Mouse (Mus musculus) myocyte (in vitro differentiated cells): Measurements from ENCODE around the gene Zfyve1. TPM values are rescaled to one million over a fixed set of nuclear protein-coding genes. Genes with fewer than 3 reads are reported as not detected.
A peak's percentile ranks its signal among the peaks of the same experiment; 100 is the strongest.

Experiments
- H3K27me3 ChIP-seq: one replicate; pipeline ENCODE4 v1.6.1; 2011; ENCODE audit not compliant: control insufficient read depth, insufficient read depth, insufficient read length
- H3K36me3 ChIP-seq: one replicate; pipeline ENCODE4 v1.6.1; 2011; ENCODE audit not compliant: control insufficient read depth, insufficient read depth
- H3K4me2 ChIP-seq: one replicate; pipeline ENCODE4 v1.6.1; 2011; ENCODE audit warnings: low read depth, control low read depth
- H3K4me3 ChIP-seq: one replicate; pipeline ENCODE4 v1.5.1; 2011; ENCODE audit warnings: mild to moderate bottlenecking, control low read depth, moderate library complexity
- H3K79me2 ChIP-seq: one replicate; pipeline ENCODE4 v1.6.1; 2011; ENCODE audit not compliant: control insufficient read depth, insufficient read depth
- H3ac ChIP-seq: one replicate; pipeline ENCODE4 v1.6.1; 2011; ENCODE audit not compliant: control insufficient read depth, insufficient read length
- CEBPB ChIP-seq: IDR thresholded peaks from 2 replicates; pipeline ENCODE4 v1.6.1; 2011; ENCODE audit warnings: mild to moderate bottlenecking, moderate library complexity; ENCODE audit not compliant: poor library complexity, insufficient read depth, severe bottlenecking
- E2F4 ChIP-seq: IDR thresholded peaks from one replicate; pipeline ENCODE4 v1.6.1; 2011; ENCODE audit warnings: mild to moderate bottlenecking, control low read depth, moderate library complexity; ENCODE audit not compliant: insufficient read depth
- MAX ChIP-seq: IDR thresholded peaks from one replicate; pipeline ENCODE4 v1.6.1; 2011; ENCODE audit warnings: low read depth, mild to moderate bottlenecking, control low read depth
- MYOD1 ChIP-seq, 3 experiments: IDR thresholded peaks; one replicate each; pipeline ENCODE4 v1.6.1; 2011; ENCODE audit warnings: control low read depth in 2 of 3, low read depth in 2 of 3, mild to moderate bottlenecking in 2 of 3, moderate library complexity in 1 of 3; ENCODE audit not compliant: insufficient read length in 2 of 3, control insufficient read depth in 1 of 3
- MYOG ChIP-seq, 3 experiments: IDR thresholded peaks; one replicate each; pipeline ENCODE4 v1.6.1; 2011; ENCODE audit warnings: control low read depth in 2 of 3, low read depth in 2 of 3, mild to moderate bottlenecking in 2 of 3; ENCODE audit not compliant: insufficient read length in 2 of 3, control insufficient read depth in 1 of 3, insufficient read depth in 1 of 3
- POLR2A ChIP-seq: IDR thresholded peaks from one replicate; pipeline ENCODE4 v1.6.1; 2011; ENCODE audit warnings: low read depth, mild to moderate bottlenecking, control low read depth, moderate library complexity; ENCODE audit not compliant: insufficient read length
- POLR2AphosphoS2 ChIP-seq: IDR thresholded peaks from one replicate; pipeline ENCODE4 v1.6.1; 2011; ENCODE audit warnings: low read depth, control low read depth; ENCODE audit not compliant: insufficient read length
- REST ChIP-seq: IDR thresholded peaks from one replicate; pipeline ENCODE4 v1.6.1; 2011; ENCODE audit warnings: mild to moderate bottlenecking, control low read depth, moderate library complexity; ENCODE audit not compliant: insufficient read depth, insufficient read length
- SRF ChIP-seq: IDR thresholded peaks from one replicate; pipeline ENCODE4 v1.6.1; 2011; ENCODE audit warnings: low read depth; ENCODE audit not compliant: control insufficient read depth, insufficient read length
- TCF12 ChIP-seq: IDR thresholded peaks from one replicate; pipeline ENCODE4 v1.6.1; 2011; ENCODE audit warnings: mild to moderate bottlenecking, control low read depth; ENCODE audit not compliant: poor library complexity, insufficient read depth, severe bottlenecking
- TCF3 ChIP-seq: IDR thresholded peaks from one replicate; pipeline ENCODE4 v1.6.1; 2011; ENCODE audit warnings: low read depth, control low read depth; ENCODE audit not compliant: insufficient read length
- USF1 ChIP-seq: IDR thresholded peaks from one replicate; pipeline ENCODE4 v1.6.1; 2011; ENCODE audit warnings: low read depth, mild to moderate bottlenecking, control low read depth, moderate library complexity
- polyA plus RNA-seq: library from polyadenylated mRNA; unstranded; fragments of >200 nt; fragmentation: generic; extraction: Trizol; gene quantifications from one replicate; pipeline ENCODE4 v1.2.1, GENCODE M21; 2012; ENCODE audit warnings: missing spikeins

Gene Zfyve1
- polyA plus RNA-seq, 1 experiment, result 16.8 TPM

DNA sequence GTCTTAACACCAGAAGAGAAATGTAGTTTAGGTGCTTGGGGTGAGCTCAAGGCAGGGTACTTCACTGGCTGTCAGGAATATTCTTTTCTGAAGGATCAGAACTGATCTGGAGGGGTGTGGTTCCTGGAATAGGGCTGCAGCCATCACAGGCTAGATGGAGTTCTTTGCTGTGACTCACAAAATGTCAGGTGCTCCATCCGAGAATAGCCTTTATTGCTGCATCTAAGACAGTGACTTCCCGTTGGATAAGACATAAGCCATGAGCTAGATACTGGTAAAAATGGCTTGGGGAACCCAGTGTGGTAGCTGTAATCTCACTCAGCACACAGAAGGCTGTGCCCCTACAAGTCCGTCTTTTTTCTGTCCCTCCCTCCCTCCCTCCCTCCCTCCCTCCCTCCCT lies 62.8 kb downstream of the Zfyve1 start:
- no peaks in the 10 kb centered on the region for H3K36me3 ChIP-seq
- no peak overlapping the region for H3K4me2 ChIP-seq
- H3ac ChIP-seq, result no peak overlapping the region
- no peaks in the 10 kb centered on the region for H3K79me2 ChIP-seq
- no peaks in the 10 kb centered on the region for H3K27me3 ChIP-seq
- TF ChIP-seq MYOD1 (IDR thresholded peaks at IDR 0.05; ENCODE audit: control insufficient read depth in 1 of 3, insufficient read length in 2 of 3, low read depth in 2 of 3), result peak in 1 of 3 experiments; percentile 11
- TF ChIP-seq MAX, result no peak
- no peak for TF ChIP-seq TCF12
- TF ChIP-seq POLR2AphosphoS2, result no peak
- TF ChIP-seq MYOG (IDR thresholded peaks at IDR 0.05; ENCODE audit: control insufficient read depth in 1 of 3, insufficient read depth in 1 of 3, insufficient read length in 2 of 3, low read depth in 2 of 3), result peak in 1 of 3 experiments; percentile 1
- H3K4me3 ChIP-seq, result no peak overlapping the region

DNA sequence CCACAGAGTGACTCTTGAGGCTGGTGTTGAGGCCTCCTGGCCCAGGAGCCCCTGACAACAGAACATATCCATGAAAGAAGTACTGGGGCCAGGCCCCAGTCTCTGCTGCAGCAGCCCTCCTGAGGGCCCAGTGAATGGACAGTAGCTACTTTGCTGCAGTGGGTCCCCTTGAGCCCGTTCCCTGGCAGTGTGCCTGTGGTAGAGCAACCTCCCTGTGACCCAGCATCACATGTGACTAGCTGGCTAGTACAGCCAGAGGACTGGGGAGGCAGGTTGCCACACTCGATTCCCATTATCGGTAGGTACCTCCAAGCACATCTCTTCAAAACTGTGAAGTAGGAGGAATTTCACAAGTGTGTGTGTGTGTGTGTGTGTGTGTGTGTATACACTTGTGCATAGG lies 64.1 kb downstream of the Zfyve1 start:
- Histone ChIP-seq H3K36me3 (no peaks in the 10 kb centered on the region), H3K79me2 (no peaks in the 10 kb centered on the region), H3ac (no peak overlapping the region), H3K4me2 (no peak overlapping the region), H3K4me3 (no peak overlapping the region), H3K27me3 (no peaks in the 10 kb centered on the region)
- TF ChIP-seq MYOG (IDR thresholded peaks at IDR 0.05; ENCODE audit: control insufficient read depth in 1 of 3, insufficient read depth in 1 of 3, insufficient read length in 2 of 3, low read depth in 2 of 3) (no peak), SRF (no peak)

DNA sequence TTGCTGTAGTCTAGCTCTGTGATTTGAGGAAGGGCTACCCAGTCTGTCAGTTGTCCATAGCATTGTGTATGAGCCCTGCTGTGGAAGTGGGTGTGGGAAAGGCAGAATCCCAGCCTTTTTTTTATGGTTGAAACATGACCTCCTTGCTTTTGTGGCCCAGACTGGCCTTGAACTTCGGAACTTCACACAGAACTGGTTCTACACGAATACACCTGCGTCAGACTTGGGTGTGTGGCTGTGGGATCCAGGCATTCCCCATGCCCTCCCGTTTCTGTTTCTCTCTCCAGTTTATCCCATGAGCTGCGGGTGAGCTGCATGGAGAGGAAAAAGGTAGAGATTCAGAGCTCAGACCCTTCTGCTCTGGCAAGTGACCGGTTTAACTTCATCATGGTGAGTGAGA lies 65.0 kb downstream of the Zfyve1 start:
- TF ChIP-seq MYOG (IDR thresholded peaks at IDR 0.05; ENCODE audit: control insufficient read depth in 1 of 3, insufficient read depth in 1 of 3, insufficient read length in 2 of 3, low read depth in 2 of 3) (no peak), CEBPB (no peak), POLR2AphosphoS2 (no peak), E2F4 (no peak), TCF3 (no peak), SRF (no peak), POLR2A (no peak)
- H3ac ChIP-seq, result no peak overlapping the region
- H3K79me2 ChIP-seq, result no peaks in the 10 kb centered on the region
- no peaks in the 10 kb centered on the region for H3K36me3 ChIP-seq
- no peak overlapping the region for H3K4me3 ChIP-seq
- H3K4me2 ChIP-seq, result no peak overlapping the region
- no peaks in the 10 kb centered on the region for H3K27me3 ChIP-seq

DNA sequence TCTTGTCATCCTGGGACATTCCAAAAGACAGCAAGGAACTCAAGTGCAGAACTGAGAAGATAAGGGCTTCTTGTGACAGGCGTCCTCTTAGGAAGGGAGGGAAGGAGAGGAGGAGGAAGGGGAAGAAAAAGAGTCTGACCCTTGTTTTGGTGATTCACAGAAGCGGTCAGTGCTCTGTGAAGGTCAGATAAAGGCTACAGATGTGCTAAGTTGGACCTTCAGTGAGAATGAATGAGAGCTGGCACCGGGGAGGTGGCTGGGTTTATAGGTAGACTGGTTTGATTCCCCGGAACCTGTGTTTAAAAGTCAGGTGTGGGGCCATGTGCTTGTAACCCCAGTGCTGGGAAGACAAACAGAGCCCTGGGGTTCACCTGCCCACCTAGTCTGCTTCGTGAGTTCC lies 68.4 kb downstream of the Zfyve1 start:
- H3K36me3 ChIP-seq, result no peaks in the 10 kb centered on the region
- no peaks in the 10 kb centered on the region for H3K79me2 ChIP-seq
- H3ac ChIP-seq, result no peak overlapping the region
- TF ChIP-seq REST (no peak), SRF (no peak), MAX (no peak)
- no peaks in the 10 kb centered on the region for H3K27me3 ChIP-seq
- H3K4me3 ChIP-seq, result no peak overlapping the region
- no peak overlapping the region for H3K4me2 ChIP-seq

DNA sequence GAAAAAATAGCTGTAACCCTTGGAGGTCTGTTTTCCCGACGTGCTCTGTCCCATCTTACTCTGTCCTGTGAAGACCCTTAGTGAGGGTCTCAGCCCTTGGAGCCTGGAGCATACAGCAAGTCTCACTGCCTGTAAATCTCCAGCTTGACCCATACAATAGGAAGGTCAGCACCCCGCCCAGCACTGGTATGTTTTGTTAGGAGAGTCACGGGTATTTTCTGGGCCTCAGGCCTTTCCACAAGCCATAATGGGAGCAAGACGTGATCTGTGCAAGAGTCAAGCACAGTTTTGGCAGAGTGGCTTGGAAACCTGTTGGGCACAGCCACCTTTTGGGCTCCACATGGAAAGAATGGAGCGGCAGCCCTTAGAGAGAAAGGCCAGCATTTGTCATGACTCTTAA lies 69.2 kb downstream of the Zfyve1 start:
- Histone ChIP-seq H3ac (no peak overlapping the region), H3K79me2 (no peaks in the 10 kb centered on the region), H3K4me2 (peak overlapping the region; percentile 52), H3K4me3 (no peak overlapping the region), H3K36me3 (no peaks in the 10 kb centered on the region), H3K27me3 (no peaks in the 10 kb centered on the region)
- TF ChIP-seq POLR2A, result no peak
- TF ChIP-seq MYOG (IDR thresholded peaks at IDR 0.05; ENCODE audit: control insufficient read depth in 1 of 3, insufficient read depth in 1 of 3, insufficient read length in 2 of 3, low read depth in 2 of 3), result no peak

DNA sequence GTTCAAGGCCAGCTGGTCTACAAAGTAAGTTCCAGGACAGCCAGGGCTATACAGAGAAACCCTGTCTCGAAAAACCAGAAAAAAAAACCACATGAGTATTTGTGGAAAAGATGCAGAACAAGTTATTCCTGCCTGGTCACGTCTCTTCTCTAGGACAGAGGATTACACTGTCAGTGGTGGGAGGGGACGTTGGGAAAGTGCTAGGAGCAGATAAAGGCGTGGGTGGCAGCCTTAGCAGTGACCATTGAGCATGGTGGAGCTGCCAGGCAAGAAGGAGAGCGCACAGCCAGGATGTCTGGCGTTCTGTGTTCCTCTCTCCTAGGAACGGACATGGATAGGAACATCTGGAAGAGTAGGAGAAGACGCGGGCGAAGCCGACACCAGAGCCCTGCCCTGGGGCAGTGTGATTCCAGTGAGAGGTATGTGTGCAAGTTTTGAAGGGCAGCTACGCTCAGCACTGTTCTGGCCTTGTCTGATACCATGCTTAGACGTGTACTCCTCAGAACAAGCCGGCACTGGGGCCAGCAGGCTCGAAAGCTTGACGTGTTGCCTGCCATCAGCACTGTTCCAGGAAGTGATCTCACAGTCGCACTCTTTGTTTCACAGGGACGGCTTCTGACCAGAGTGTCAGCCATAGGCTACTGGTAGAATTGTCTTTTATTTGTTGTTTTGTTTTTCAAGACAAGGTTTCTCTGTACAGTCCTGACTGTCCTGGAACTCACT lies 71.0 kb downstream of the Zfyve1 start:
- no peaks in the 10 kb centered on the region for H3K27me3 ChIP-seq
- no peaks in the 10 kb centered on the region for H3K36me3 ChIP-seq
- H3K79me2 ChIP-seq, result no peaks in the 10 kb centered on the region
- H3K4me3 ChIP-seq, result no peak overlapping the region
- no peak overlapping the region for H3ac ChIP-seq
- TF ChIP-seq USF1, result no peak
- no peak for TF ChIP-seq TCF3
- no peak for TF ChIP-seq POLR2AphosphoS2
- no peak for TF ChIP-seq MYOG (IDR thresholded peaks at IDR 0.05; ENCODE audit: control insufficient read depth in 1 of 3, insufficient read depth in 1 of 3, insufficient read length in 2 of 3, low read depth in 2 of 3)
- no peak for TF ChIP-seq MAX
- no peak for TF ChIP-seq MYOD1 (IDR thresholded peaks at IDR 0.05; ENCODE audit: control insufficient read depth in 1 of 3, insufficient read length in 2 of 3, low read depth in 2 of 3)
- no peak overlapping the region for H3K4me2 ChIP-seq
